Mouse (Mus musculus): ENCODE data around the gene Clca3b. TPM values are rescaled to one million over a fixed set of nuclear protein-coding genes. Genes with fewer than 3 reads are reported as not detected.
"Not testable (repeated sequence)": the region's sequence is repeated elsewhere in the genome, so short reads cannot be mapped to it uniquely, and the experiment has no call there.

Clca3b gene
- not detected for total RNA-seq (2021)

- DNase-seq = not testable (repeated sequence)
Measured at GRCm38 (mm10) chr3:144849014-144849556, at the start of gene Clca3b. TSS of gene Clca3b (minus strand) at chr3:144849357.

- DNase-seq = no peak
Measured at GRCm38 (mm10) chr3:144897042-144897678, 48.0 kb upstream of the Clca3b start.

GRCm38 (mm10) chr3:144890246-144890758, 41.1 kb upstream of the Clca3b start:
- DNase-seq = no peak

- DNase-seq = no peak
Measured at GRCm38 (mm10) chr3:144886957-144887356, 37.8 kb upstream of the Clca3b start.

GRCm38 (mm10) chr3:144872012-144872411, 22.9 kb upstream of the Clca3b start:
- DNase-seq = not testable (repeated sequence)

- DNase-seq = no peak
Measured at GRCm38 (mm10) chr3:144849584-144849983, 427 bp upstream of the Clca3b start.

- DNase-seq = no peak
Measured at GRCm38 (mm10) chr3:144827257-144827656, 21.9 kb downstream of the Clca3b start.

GRCm38 (mm10) chr3:144825151-144825550, 24.0 kb downstream of the Clca3b start:
- DNase-seq = peak; percentile 72 to 80

GRCm38 (mm10) chr3:144823331-144823730, 25.8 kb downstream of the Clca3b start:
- no peak for DNase-seq

GRCm38 (mm10) chr3:144820632-144821031, 28.5 kb downstream of the Clca3b start:
- DNase-seq = no peak

- not testable (repeated sequence) for DNase-seq
Measured at GRCm38 (mm10) chr3:144819219-144819618, 29.9 kb downstream of the Clca3b start, which contains the start of gene Clca3a2. TSS of gene Clca3a2 (minus strand) at chr3:144819494.

- not testable (repeated sequence) for DNase-seq
Measured at GRCm38 (mm10) chr3:144813336-144813735, 35.8 kb downstream of the Clca3b start.

GRCm38 (mm10) chr3:144811821-144812220, 37.3 kb downstream of the Clca3b start:
- DNase-seq = no peak

GRCm38 (mm10) chr3:144808153-144808925, 40.8 kb downstream of the Clca3b start:
- not testable (repeated sequence) for DNase-seq

- DNase-seq = not testable (repeated sequence)
Measured at GRCm38 (mm10) chr3:144806626-144807025, 42.5 kb downstream of the Clca3b start.

- DNase-seq = no peak
Measured at GRCm38 (mm10) chr3:144801861-144802260, 47.3 kb downstream of the Clca3b start.

GRCm38 (mm10) chr3:144785181-144786148, 63.7 kb downstream of the Clca3b start:
- DNase-seq = no peak

Other genes with a start within 250 kb of the Clca3b start
- 10 to 100 TPM; 61.6 to 63.1 TPM for gene Sh3glb1, start 129.0 kb downstream of the Clca3b start, total RNA-seq (2021)
- gene Clca3a1, start 88.4 kb downstream of the Clca3b start, total RNA-seq (2021) = under 1 TPM in 1 of 2 experiments, not detected in 1; 0.10 TPM
- not detected for gene Clca3a2, start 29.9 kb downstream of the Clca3b start, total RNA-seq (2021)
- not detected for gene Clca4b, start 83.2 kb upstream of the Clca3b start, total RNA-seq (2021)
- not detected for gene Clca4a, start 125.7 kb upstream of the Clca3b start, total RNA-seq (2021)
- gene Clca1, start 183.4 kb upstream of the Clca3b start, total RNA-seq (2021) = not detected